Mouse (Mus musculus) limb, embryonic 13.5 days (tissue): ENCODE results near the gene Plg. TPM values are rescaled to one million over a fixed set of nuclear protein-coding genes. Genes with fewer than 3 reads are reported as not detected.

Experiments
- ATAC-seq: fragments of 200-750 bp; cut with Nextera tagmentation; 2 replicates; pipeline ENCODE4 v1.8.0; 2017; ENCODE audit warnings: low read depth, moderate number of reproducible peaks, moderate TSS enrichment; ENCODE audit not compliant: low FRiP score
- H3K27ac ChIP-seq: fragments of 300-500 bp; sonication (generic); 2 replicates; pipeline ENCODE4 v1.5.1; 2015; ENCODE audit warnings: inconsistent platforms, mild to moderate bottlenecking, moderate library complexity
- H3K27me3 ChIP-seq: fragments of 300-500 bp; sonication (generic); 2 replicates; pipeline ENCODE4 v1.6.1; 2015; ENCODE audit warnings: mild to moderate bottlenecking, inconsistent platforms
- H3K36me3 ChIP-seq: fragments of 300-500 bp; sonication (generic); 2 replicates; pipeline ENCODE4 v1.6.1; 2015; ENCODE audit warnings: inconsistent platforms, mild to moderate bottlenecking, moderate library complexity
- H3K4me1 ChIP-seq: fragments of 300-500 bp; sonication (generic); 2 replicates; pipeline ENCODE4 v1.6.1; 2015; ENCODE audit warnings: inconsistent platforms
- H3K4me2 ChIP-seq: fragments of 300-500 bp; sonication (generic); replicated peaks from 2 replicates; pipeline ENCODE4 v1.6.1; 2015; ENCODE audit warnings: inconsistent platforms, mild to moderate bottlenecking, moderate library complexity
- H3K4me3 ChIP-seq: fragments of 300-500 bp; sonication (generic); 2 replicates; pipeline ENCODE4 v1.5.1; 2015; ENCODE audit warnings: moderate library complexity, mild to moderate bottlenecking, inconsistent platforms
- H3K9ac ChIP-seq: fragments of 300-500 bp; sonication (generic); 2 replicates; pipeline ENCODE4 v1.6.1; 2015; ENCODE audit warnings: mild to moderate bottlenecking, inconsistent platforms
- H3K9me3 ChIP-seq: fragments of 300-500 bp; sonication (generic); 2 replicates; pipeline ENCODE4 v1.6.1; 2016; ENCODE audit warnings: inconsistent platforms
- WGBS: fragments of 180-500 bp; shearing (Covaris S2); methylation state at CpG from one replicate; pipeline ENCODE4 v1.1.7; 2015; 5-methylcytosine and 5-hydroxymethylcytosine counted together
- polyA plus RNA-seq: library from polyadenylated mRNA; unstranded; fragments of >200 nt; fragmentation: Nextera tagmentation; extraction: Ambion mirVana; gene quantifications from 2 replicates; pipeline ENCODE4 v1.2.1, GENCODE M21; 2015

Gene Plg
- polyA plus RNA-seq, result 0.08 and 0.43 TPM in 2 replicates

GRCm38 (mm10) chr17:12377981-12378705, at the start of gene Plg:
TSS of gene Plg (plus strand) at chr17:12378608.
- Histone ChIP-seq H3K9me3 (no peaks in the 10 kb centered on the region), H3K27me3 (peaks cover 3% of the 10 kb centered on the region; the same call in 1 of the 2 replicates), H3K4me3 (no peak within 1 kb of the TSS), H3K4me2 (no peak within 1 kb of the TSS), H3K27ac (no peak within 1 kb of the TSS), H3K36me3 (no peaks in the 10 kb centered on the region), H3K9ac (no peak within 1 kb of the TSS), H3K4me1 (no peaks in the 10 kb centered on the region)
- no peak for ATAC-seq
- WGBS, result 86% methylated on average over 11 of the region's 11 CpGs

- Histone ChIP-seq H3K27me3 (0 out of 2 replicates have a peak, but pooled peaks cover 2% of the 10 kb centered on the region), H3K4me2 (no peak overlapping the region), H3K4me3 (no peak overlapping the region), H3K9ac (no peak overlapping the region), H3K27ac (no peak overlapping the region), H3K9me3 (no peaks in the 10 kb centered on the region), H3K36me3 (no peaks in the 10 kb centered on the region), H3K4me1 (no peaks in the 10 kb centered on the region)
- WGBS, result 64% methylated on average over 6 of the region's 6 CpGs
- ATAC-seq, result no peak
These were observed 43.3 kb upstream of the Plg start for GRCm38 (mm10) chr17:12335115-12335514.

GRCm38 (mm10) chr17:12336073-12336868, 42.1 kb upstream of the Plg start:
- 84% methylated on average over 19 of the region's 19 CpGs for WGBS
- H3K27ac ChIP-seq, result no peak overlapping the region
- no peak overlapping the region for H3K4me3 ChIP-seq

GRCm38 (mm10) chr17:12337156-12337555, 41.3 kb upstream of the Plg start:
- 67% methylated on average over 4 of the region's 4 CpGs for WGBS
- no peak overlapping the region for H3K4me3 ChIP-seq
- H3K27me3 ChIP-seq, result 0 out of 2 replicates have a peak, but pooled peaks cover 2% of the 10 kb centered on the region
- H3K36me3 ChIP-seq, result no peaks in the 10 kb centered on the region
- no peak overlapping the region for H3K9ac ChIP-seq
- H3K9me3 ChIP-seq, result no peaks in the 10 kb centered on the region; the same call in 1 of the 2 replicates
- no peak for ATAC-seq
- H3K27ac ChIP-seq, result no peak overlapping the region
- no peaks in the 10 kb centered on the region for H3K4me1 ChIP-seq
- H3K4me2 ChIP-seq, result no peak overlapping the region

More at GRCm38 (mm10) chr17:12336073-12336868, 42.1 kb upstream of the Plg start:
- no peaks in the 10 kb centered on the region; the same call in 1 of the 2 replicates for H3K9me3 ChIP-seq
- no peaks in the 10 kb centered on the region for H3K36me3 ChIP-seq
- H3K27me3 ChIP-seq, result 0 out of 2 replicates have a peak, but pooled peaks cover 2% of the 10 kb centered on the region
- H3K9ac ChIP-seq, result no peak overlapping the region
- no peak overlapping the region for H3K4me2 ChIP-seq
- no peak for ATAC-seq
- H3K4me1 ChIP-seq, result no peaks in the 10 kb centered on the region

- 84% methylated on average over 9 of the region's 9 CpGs for WGBS
These were observed 34.6 kb upstream of the Plg start for GRCm38 (mm10) chr17:12343702-12344376.

GRCm38 (mm10) chr17:12347462-12347861, 30.9 kb upstream of the Plg start:
- no peaks in the 10 kb centered on the region for H3K9me3 ChIP-seq
- H3K4me2 ChIP-seq, result no peak overlapping the region
- no peaks in the 10 kb centered on the region for H3K36me3 ChIP-seq
- H3K9ac ChIP-seq, result no peak overlapping the region
- no peak for ATAC-seq
- 89% methylated on average over 1 of the region's 1 CpGs for WGBS
- no peak overlapping the region for H3K27ac ChIP-seq
- no peak overlapping the region for H3K4me3 ChIP-seq
- H3K4me1 ChIP-seq, result no peaks in the 10 kb centered on the region
- no peaks in the 10 kb centered on the region for H3K27me3 ChIP-seq

More at GRCm38 (mm10) chr17:12343702-12344376, 34.6 kb upstream of the Plg start:
- ATAC-seq, result no peak
- no peak overlapping the region for H3K4me3 ChIP-seq
- no peak overlapping the region for H3K27ac ChIP-seq
- H3K27me3 ChIP-seq, result no peaks in the 10 kb centered on the region
- no peaks in the 10 kb centered on the region for H3K4me1 ChIP-seq
- no peak overlapping the region for H3K4me2 ChIP-seq
- H3K9ac ChIP-seq, result no peak overlapping the region
- no peaks in the 10 kb centered on the region; the same call in 1 of the 2 replicates for H3K9me3 ChIP-seq
- no peaks in the 10 kb centered on the region for H3K36me3 ChIP-seq

- Histone ChIP-seq H3K36me3 (no peaks in the 10 kb centered on the region), H3K9me3 (no peaks in the 10 kb centered on the region), H3K4me2 (no peak overlapping the region), H3K4me1 (no peaks in the 10 kb centered on the region), H3K27me3 (no peaks in the 10 kb centered on the region), H3K4me3 (no peak overlapping the region), H3K9ac (no peak overlapping the region), H3K27ac (no peak overlapping the region)
- no peak for ATAC-seq
- 77% methylated on average over 6 of the region's 6 CpGs for WGBS
These were observed 26.8 kb upstream of the Plg start for GRCm38 (mm10) chr17:12351564-12351963.

GRCm38 (mm10) chr17:12352781-12353180, 25.6 kb upstream of the Plg start:
- 63% methylated on average over 1 of the region's 1 CpGs for WGBS
- Histone ChIP-seq H3K27ac (no peak overlapping the region), H3K9ac (no peak overlapping the region), H3K4me2 (no peak overlapping the region), H3K4me1 (no peaks in the 10 kb centered on the region), H3K9me3 (no peaks in the 10 kb centered on the region), H3K27me3 (no peaks in the 10 kb centered on the region), H3K4me3 (no peak overlapping the region), H3K36me3 (no peaks in the 10 kb centered on the region)
- no peak for ATAC-seq

GRCm38 (mm10) chr17:12359876-12360275, 18.5 kb upstream of the Plg start:
- H3K4me1 ChIP-seq, result no peaks in the 10 kb centered on the region; the same call in 1 of the 2 replicates
- H3K9me3 ChIP-seq, result no peaks in the 10 kb centered on the region
- no peak for ATAC-seq
- WGBS, result 88% methylated on average over 15 of the region's 15 CpGs
- H3K4me3 ChIP-seq, result no peak overlapping the region
- no peaks in the 10 kb centered on the region for H3K36me3 ChIP-seq
- H3K9ac ChIP-seq, result no peak overlapping the region
- H3K4me2 ChIP-seq, result no peak overlapping the region
- H3K27me3 ChIP-seq, result 0 out of 2 replicates have a peak, but pooled peaks cover 4% of the 10 kb centered on the region
- H3K27ac ChIP-seq, result no peak overlapping the region

GRCm38 (mm10) chr17:12363601-12364425, 14.6 kb upstream of the Plg start:
- no peak for ATAC-seq
- no peak overlapping the region for H3K4me3 ChIP-seq
- 88% methylated on average over 11 of the region's 11 CpGs for WGBS
- H3K9ac ChIP-seq, result no peak overlapping the region
- H3K27ac ChIP-seq, result no peak overlapping the region
- no peaks in the 10 kb centered on the region for H3K9me3 ChIP-seq
- H3K4me1 ChIP-seq, result peaks cover 3% of the 10 kb centered on the region; the same call in 1 of the 2 replicates
- no peaks in the 10 kb centered on the region for H3K36me3 ChIP-seq
- H3K4me2 ChIP-seq, result no peak overlapping the region
- H3K27me3 ChIP-seq, result 0 out of 2 replicates have a peak, but pooled peaks cover 4% of the 10 kb centered on the region

GRCm38 (mm10) chr17:12364426-12364735, 14.0 kb upstream of the Plg start:
- no peak overlapping the region for H3K4me2 ChIP-seq
- ATAC-seq, result no peak
- 0 out of 2 replicates have a peak, but pooled peaks cover 4% of the 10 kb centered on the region for H3K27me3 ChIP-seq
- H3K9me3 ChIP-seq, result no peaks in the 10 kb centered on the region
- no peaks in the 10 kb centered on the region for H3K36me3 ChIP-seq
- H3K4me3 ChIP-seq, result no peak overlapping the region
- no peak overlapping the region for H3K27ac ChIP-seq
- H3K4me1 ChIP-seq, result peaks cover 3% of the 10 kb centered on the region; the same call in 1 of the 2 replicates
- 70% methylated on average over 8 of the region's 8 CpGs for WGBS
- H3K9ac ChIP-seq, result no peak overlapping the region
